Mouse (Mus musculus) liver, postnatal 0 days (tissue): ENCODE measurements at regions not wholly inside any gene's neighbourhood (a gene's known extent, or its start where the extent isn't known, plus 50 kb on each side); places are given as distances from the start of the nearest gene placed in this dataset.

Experiments used
- CTCF ChIP-seq: sonication (generic); IDR thresholded peaks from 2 replicates; pipeline ENCODE4 v1.5.1; 2016; ENCODE audit warnings: antibody characterized with exemption, low read depth
- EP300 ChIP-seq: IDR thresholded peaks from 2 replicates; pipeline ENCODE4 v1.6.1; 2016; ENCODE audit warnings: antibody characterized with exemption, low read depth, mild to moderate bottlenecking

DNA sequence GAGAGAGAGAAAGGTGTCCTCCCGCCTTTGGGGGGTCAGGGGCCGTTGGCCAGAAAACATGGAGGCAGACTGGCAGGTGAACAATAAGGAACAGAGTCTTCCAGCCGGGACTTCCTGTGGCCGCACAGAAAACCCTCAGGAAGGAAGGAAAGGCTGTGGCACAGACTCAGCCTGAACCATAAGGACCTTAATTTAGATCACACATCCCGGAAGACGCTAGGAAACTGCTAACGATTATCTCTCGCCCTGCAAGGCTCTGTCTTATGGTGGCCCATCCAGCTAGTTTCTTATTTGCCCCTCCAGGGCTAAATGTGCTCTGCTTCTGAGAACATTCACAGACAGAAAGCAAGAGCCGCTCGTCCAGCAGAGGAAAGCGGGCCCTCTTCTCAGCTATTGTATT lies 130.0 kb upstream of the Haao start:
- no peak for TF ChIP-seq CTCF
- no peak for TF ChIP-seq EP300
